Comparison of ENCODE assay signal across 20 mouse cellular contexts in genomic region chr4:140947487-140948440, GRCm38 (mm10). TPM values are rescaled to one million over a fixed set of nuclear protein-coding genes. Genes with fewer than 3 reads are reported as not detected.
DNase-seq lines count a peak whose midpoint lies in the region; ATAC-seq and TF ChIP-seq lines count a peak whose summit lies in the region.
"Had no signal": no experiment of that assay in that cellular context is flagged by ENCODE, and none has a peak within 500 bp of the region (broad histone marks: within the 10 kb centered on the region; RNA-seq: fewer than 3 reads in every experiment).

No protein-coding gene starts in this region.

- no peaks in the 10 kb centered on the region for H3K79me2 ChIP-seq in myocyte (ENCODE audit: control insufficient read depth, insufficient read depth)

- no peak for TF ChIP-seq EP300 in lung, postnatal 0 days (IDR thresholded peaks at IDR 0.05)

- peak; percentile 57 for ATAC-seq in lung, postnatal 0 days
- no peak for ATAC-seq in midbrain, embryonic 14.5 days (ENCODE audit: low FRiP score, low TSS enrichment)
- ATAC-seq: forebrain, embryonic 14.5 days; liver, embryonic 12.5 days; midbrain, embryonic 15.5 days had no signal

- no peak for TF ChIP-seq POLR2A in myocyte (IDR thresholded peaks at IDR 0.05; ENCODE audit: insufficient read length, low read depth)

- H3K4me3 ChIP-seq in gastrocnemius, adult 2 months = no peak overlapping the region
- H3K4me3 ChIP-seq in lung, postnatal 0 days (ENCODE audit: low read depth, low read length) = no peak overlapping the region
- no peak overlapping the region for H3K4me3 ChIP-seq in myocyte
- H3K4me3 ChIP-seq in midbrain, embryonic 14.5 days (replicated peaks; ENCODE audit: low read depth, low read length) = no peak overlapping the region
- H3K4me3 ChIP-seq: heart, adult 2 months; hindbrain, embryonic 15.5 days; limb, embryonic 10.5 days; liver, embryonic 12.5 days; midbrain, embryonic 15.5 days; neural tube, embryonic 12.5 days; stomach, embryonic 15.5 days had no signal

- no peak overlapping the region for H3K9ac ChIP-seq in lung, postnatal 0 days (replicated peaks; ENCODE audit: low read depth)
- no peak overlapping the region for H3K9ac ChIP-seq in midbrain, embryonic 14.5 days (replicated peaks; ENCODE audit: low read length)
- H3K9ac ChIP-seq: hindbrain, embryonic 15.5 days; liver, embryonic 12.5 days; midbrain, embryonic 15.5 days; neural tube, embryonic 12.5 days; stomach, embryonic 15.5 days had no signal

- no peaks in the 10 kb centered on the region for H3K4me1 ChIP-seq in lung, postnatal 0 days (ENCODE audit: insufficient read depth, low read depth, low read length)
- no peaks in the 10 kb centered on the region for H3K4me1 ChIP-seq in midbrain, embryonic 14.5 days (ENCODE audit: control insufficient read depth, insufficient read depth, low read length)
- H3K4me1 ChIP-seq: hindbrain, embryonic 15.5 days; midbrain, embryonic 15.5 days; neural tube, embryonic 12.5 days; stomach, embryonic 15.5 days had no signal

- 59% methylated on average over 12 of the region's 12 CpGs for WGBS in lung, postnatal 0 days
- 83% methylated on average over 12 of the region's 12 CpGs for WGBS in midbrain, embryonic 14.5 days

- intact Hi-C loops in gastrocnemius, adult 2 months (cut with DNase I) = no loop called here

- H3K27me3 ChIP-seq in lung, postnatal 0 days (replicated peaks; ENCODE audit: insufficient read depth, low read length) = no peaks in the 10 kb centered on the region
- no peaks in the 10 kb centered on the region for H3K27me3 ChIP-seq in myocyte (ENCODE audit: control insufficient read depth, insufficient read depth, insufficient read length)
- no peaks in the 10 kb centered on the region for H3K27me3 ChIP-seq in midbrain, embryonic 14.5 days (ENCODE audit: control insufficient read depth, insufficient read depth, low read length)
- H3K27me3 ChIP-seq: hindbrain, embryonic 15.5 days; liver, embryonic 12.5 days; midbrain, embryonic 15.5 days; neural tube, embryonic 12.5 days; stomach, embryonic 15.5 days had no signal

- no peak overlapping the region for H3K4me2 ChIP-seq in lung, postnatal 0 days (replicated peaks; ENCODE audit: low read depth, low read length)
- peak overlapping the region; percentile 58 for H3K4me2 ChIP-seq in myocyte (ENCODE audit: low read depth)
- no peak overlapping the region for H3K4me2 ChIP-seq in midbrain, embryonic 14.5 days (ENCODE audit: low read length)
- H3K4me2 ChIP-seq: hindbrain, embryonic 15.5 days; liver, embryonic 12.5 days; midbrain, embryonic 15.5 days; neural tube, embryonic 12.5 days; stomach, embryonic 15.5 days had no signal

- H3ac ChIP-seq in myocyte (ENCODE audit: control insufficient read depth, insufficient read length) = no peak overlapping the region

- no peak for TF ChIP-seq CTCF in gastrocnemius, adult 2 months (IDR thresholded peaks at IDR 0.05)
- no peak for TF ChIP-seq CTCF in lung, postnatal 0 days (IDR thresholded peaks at IDR 0.05)

- H3K9me3 ChIP-seq in lung, postnatal 0 days (ENCODE audit: low read length) = no peaks in the 10 kb centered on the region
- no peaks in the 10 kb centered on the region for H3K9me3 ChIP-seq in midbrain, embryonic 14.5 days (ENCODE audit: control insufficient read depth, low read length)
- H3K9me3 ChIP-seq: hindbrain, embryonic 15.5 days; limb, embryonic 10.5 days; midbrain, embryonic 15.5 days; neural tube, embryonic 12.5 days; stomach, embryonic 15.5 days had no signal

- no peaks in the 10 kb centered on the region for H3K36me3 ChIP-seq in lung, postnatal 0 days (ENCODE audit: insufficient read depth, low read length)
- H3K36me3 ChIP-seq in myocyte (ENCODE audit: control insufficient read depth, insufficient read depth) = no peaks in the 10 kb centered on the region
- no peaks in the 10 kb centered on the region for H3K36me3 ChIP-seq in midbrain, embryonic 14.5 days (ENCODE audit: control insufficient read depth, insufficient read depth, low read length)
- H3K36me3 ChIP-seq: hindbrain, embryonic 15.5 days; limb, embryonic 10.5 days; liver, embryonic 12.5 days; midbrain, embryonic 15.5 days; neural tube, embryonic 12.5 days; stomach, embryonic 15.5 days had no signal

- no peak overlapping the region for H3K27ac ChIP-seq in gastrocnemius, adult 2 months
- no peak overlapping the region for H3K27ac ChIP-seq in lung, postnatal 0 days (ENCODE audit: low read length)
- H3K27ac ChIP-seq in midbrain, embryonic 14.5 days (replicated peaks; ENCODE audit: low read depth, low read length) = no peak overlapping the region
- H3K27ac ChIP-seq: heart, adult 2 months; hindbrain, embryonic 15.5 days; limb, embryonic 10.5 days; liver, embryonic 12.5 days; macrophage; midbrain, embryonic 15.5 days; neural tube, embryonic 12.5 days; stomach, embryonic 15.5 days had no signal

- DNase-seq in gastrocnemius, adult 2 months = peak; percentile 6
- no peak for DNase-seq in gastrocnemius, postnatal 25 days
- peak; percentile 64 for DNase-seq in lung, postnatal 0 days (ENCODE audit: low spot score)
- DNase-seq in lung, postnatal 14 days = no peak
- DNase-seq in CD4-positive, CD25-positive, alpha-beta regulatory T cell, adult 2 months (ENCODE audit: low read depth, low spot score) = peak; percentile 87
- DNase-seq in midbrain, embryonic 14.5 days = no peak
- no peak for DNase-seq in frontal cortex, adult 2 months (ENCODE audit: extremely low spot score in 1 of 2, low spot score in 1 of 2)
- DNase-seq: adrenal gland, postnatal 36 days; heart, adult 2 months; heart, postnatal 14 days; right cerebral cortex, postnatal 4 days had no signal

TF ChIP-seq in myocyte, 11 proteins besides CTCF, POLR2A, EP300 and RAD21:
- TF ChIP-seq REST (IDR thresholded peaks at IDR 0.05; ENCODE audit: insufficient read depth, insufficient read length) = no peak
- TF ChIP-seq E2F4 (IDR thresholded peaks at IDR 0.05; ENCODE audit: insufficient read depth) = no peak

RNA-seq across cellular contexts. Expression of gene Sdhb, which starts 13.2 kb away (rescaled TPM):
- total RNA-seq in gastrocnemius, adult 2 months (2021) = 100 to 1,000 TPM; 483 to 898 TPM
- total RNA-seq in gastrocnemius, postnatal 25 days (2021) = 100 to 1,000 TPM; 613 to 621 TPM
- 251 and 275 TPM in 2 replicates for polyA plus RNA-seq in lung, postnatal 0 days (2015; fragmentation: Nextera tagmentation; extraction: Ambion mirVana)
- 421 TPM for polyA plus RNA-seq in myocyte (2012; fragmentation: generic; extraction: Trizol)
- 456 and 524 TPM in 2 replicates for polyA plus RNA-seq in midbrain, embryonic 14.5 days (2014; fragmentation: Nextera tagmentation; extraction: Ambion mirVana)
- 282 and 283 TPM in 2 replicates for polyA plus RNA-seq in frontal cortex, adult 2 months (2012; rRNA removed)

RNA-seq across cellular contexts. Expression of gene Atp13a2, which starts 38.9 kb away (rescaled TPM):
- 10 to 100 TPM; 20.0 to 23.7 TPM for total RNA-seq in gastrocnemius, adult 2 months (2021)
- total RNA-seq in gastrocnemius, postnatal 25 days (2021) = 10 to 100 TPM; 16.4 to 18.2 TPM
- polyA plus RNA-seq in lung, postnatal 0 days (2015; fragmentation: Nextera tagmentation; extraction: Ambion mirVana) = 34.2 and 34.4 TPM in 2 replicates
- 22.0 TPM for polyA plus RNA-seq in myocyte (2012; fragmentation: generic; extraction: Trizol)
- 162 and 173 TPM in 2 replicates for polyA plus RNA-seq in midbrain, embryonic 14.5 days (2014; fragmentation: Nextera tagmentation; extraction: Ambion mirVana)
- 176 and 177 TPM in 2 replicates for polyA plus RNA-seq in frontal cortex, adult 2 months (2012; rRNA removed)

RNA-seq across cellular contexts. Expression of gene Padi2, which starts 41.6 kb away (rescaled TPM):
- 100 to 1,000 TPM in 1 of 2 experiments, 10 to 100 TPM in 1; 77.0 to 273 TPM for total RNA-seq in gastrocnemius, adult 2 months (2021)
- 100 to 1,000 TPM; 148 to 165 TPM for total RNA-seq in gastrocnemius, postnatal 25 days (2021)
- 0.63 and 0.94 TPM in 2 replicates for polyA plus RNA-seq in lung, postnatal 0 days (2015; fragmentation: Nextera tagmentation; extraction: Ambion mirVana)
- 20.7 TPM for polyA plus RNA-seq in myocyte (2012; fragmentation: generic; extraction: Trizol)
- 1.1 and 1.7 TPM in 2 replicates for polyA plus RNA-seq in midbrain, embryonic 14.5 days (2014; fragmentation: Nextera tagmentation; extraction: Ambion mirVana)
- 12.2 and 13.0 TPM in 2 replicates for polyA plus RNA-seq in frontal cortex, adult 2 months (2012; rRNA removed)

Comparison
In these comparisons a context has a peak if more than half of its experiments do, and no peak if none do; other contexts are left out.
1. DNase-seq: peak in gastrocnemius, adult 2 months (single experiment), lung, postnatal 0 days (single experiment) and CD4-positive, CD25-positive, alpha-beta regulatory T cell, adult 2 months (single experiment); none in gastrocnemius, postnatal 25 days (single experiment), lung, postnatal 14 days (single experiment), midbrain, embryonic 14.5 days (single experiment) and frontal cortex, adult 2 months (0 of 2).